Mouse (Mus musculus): ENCODE data around the gene Tmcc3.

- no peak for TF ChIP-seq CTCF (IDR thresholded peaks at IDR 0.05)
- TF ChIP-seq EP300 (IDR thresholded peaks at IDR 0.05; ENCODE audit: insufficient read depth, low read depth, low read length), result no peak
Measured at GRCm38 (mm10) chr10:94430566-94430965, 118.8 kb downstream of the Tmcc3 start.
